Mouse (Mus musculus): ENCODE data around the gene Zan.

- TF ChIP-seq USF1 (IDR thresholded peaks at IDR 0.05; ENCODE audit: low read depth) (no peak), CTCF (IDR thresholded peaks at IDR 0.05; ENCODE audit: control insufficient read depth, insufficient read depth, insufficient read length) (no peak), MYOG (IDR thresholded peaks at IDR 0.05; ENCODE audit: control insufficient read depth, extremely low read depth, insufficient read length) (no peak), CEBPB (IDR thresholded peaks at IDR 0.05; ENCODE audit: low read depth) (no peak), MAX (IDR thresholded peaks at IDR 0.05) (no peak)
Observed at GRCm38 (mm10) chr5:137466946-137467345, 9.9 kb downstream of the Zan start.
